Mouse (Mus musculus): ENCODE results near the gene Tnfrsf8. TPM values are rescaled to one million over a fixed set of nuclear protein-coding genes. Genes with fewer than 3 reads are reported as not detected.
A peak's percentile ranks its signal among the peaks of the same experiment; 100 is the strongest.

The Tnfrsf8 gene
- total and polyA plus RNA-seq, 3 experiments: 12.7 to 31.0 (median 24.7) TPM

GRCm38 (mm10) chr4:145233487-145234228, 81.3 kb downstream of the Tnfrsf8 start:
- peak; percentile 69 for DNase-seq (ENCODE audit: extremely low read depth)
- in situ Hi-C loops (cut with MboI; ENCODE audit: low pct_ligation_motif_present, low pct_unique_long_range_greater_than_20kb, low sequenced_read_pairs) (no loop called here), dilution Hi-C loops (cut with MboI; ENCODE audit: extremely low pct_ligation_motif_present, extremely low pct_unique_long_range_greater_than_20kb, low sequenced_read_pairs) (no loop called here)
- no peak for TF ChIP-seq ZC3H11A (IDR thresholded peaks at IDR 0.05; ENCODE audit: low read depth, low read length)
- TF ChIP-seq PAX5 (IDR thresholded peaks at IDR 0.05; ENCODE audit: low read length): no peak
- TF ChIP-seq USF1 (IDR thresholded peaks at IDR 0.05; ENCODE audit: low read depth, low read length): no peak
- peak; percentile 80 for TF ChIP-seq IRF4 (IDR thresholded peaks at IDR 0.05; ENCODE audit: low read depth, low read length)
- TF ChIP-seq CHD2 (IDR thresholded peaks at IDR 0.05; ENCODE audit: low read length): peak; percentile 78
- no peak for TF ChIP-seq NRF1 (IDR thresholded peaks at IDR 0.05; ENCODE audit: low read depth, low read length)
- 0 out of 2 replicates have a peak, but pooled peaks have one; percentile 8 for TF ChIP-seq TBP (conservative IDR thresholded peaks at IDR 0.05; ENCODE audit: low read depth, low read length)
- TF ChIP-seq UBTF (IDR thresholded peaks at IDR 0.05; ENCODE audit: low read depth, low read length): no peak
- no peak for TF ChIP-seq SMC3 (IDR thresholded peaks at IDR 0.05; ENCODE audit: low read depth, low read length)
- 0 out of 2 replicates have a peak, but pooled peaks have one; percentile 36 for TF ChIP-seq RCOR1 (conservative IDR thresholded peaks at IDR 0.05; ENCODE audit: low read depth, low read length)
- no peak for TF ChIP-seq USF2 (conservative IDR thresholded peaks at IDR 0.05; ENCODE audit: low read depth, low read length)
- TF ChIP-seq HCFC1 (IDR thresholded peaks at IDR 0.05; ENCODE audit: low read depth, low read length): 0 out of 2 replicates have a peak, but pooled peaks have one; percentile 24
- peak; percentile 56; the same call in 1 of the 2 replicates for TF ChIP-seq ETS1 (conservative IDR thresholded peaks at IDR 0.05; ENCODE audit: low read depth, low read length)
- peak; percentile 51; the same call in 1 of the 2 replicates for TF ChIP-seq SIN3A (IDR thresholded peaks at IDR 0.05; ENCODE audit: low read length)
- TF ChIP-seq GABPA (IDR thresholded peaks at IDR 0.05; ENCODE audit: insufficient replicate concordance, low read depth, low read length): no peak
- no peak for TF ChIP-seq POLR2A (IDR thresholded peaks at IDR 0.05; ENCODE audit: low read depth, low read length)
- TF ChIP-seq ELF1 (IDR thresholded peaks at IDR 0.05; ENCODE audit: low read depth, low read length): no peak; the same call in 1 of the 2 replicates
- TF ChIP-seq TCF12 (IDR thresholded peaks at IDR 0.05; ENCODE audit: low read depth, low read length): 0 out of 2 replicates have a peak, but pooled peaks have one; percentile 46
- TF ChIP-seq MAFK (IDR thresholded peaks at IDR 0.05; ENCODE audit: insufficient replicate concordance, low read length): peak; percentile 8; the same call in 1 of the 2 replicates
- no peak for TF ChIP-seq ZMIZ1 (IDR thresholded peaks at IDR 0.05; ENCODE audit: low read depth, low read length)
- 0 out of 2 replicates have a peak, but pooled peaks have one; percentile 11 for TF ChIP-seq NELFE (IDR thresholded peaks at IDR 0.05; ENCODE audit: low read depth, low read length)
- no peak for TF ChIP-seq MYC (IDR thresholded peaks at IDR 0.05; ENCODE audit: low read depth, low read length)
- no peak for TF ChIP-seq ZKSCAN1 (IDR thresholded peaks at IDR 0.05; ENCODE audit: borderline replicate concordance, low read depth, low read length)
- no peak for TF ChIP-seq MXI1 (IDR thresholded peaks at IDR 0.05; ENCODE audit: low read depth, low read length)
- TF ChIP-seq ZNF384 (IDR thresholded peaks at IDR 0.05; ENCODE audit: low read depth, low read length): peak; percentile 88
- peak; percentile 51 for TF ChIP-seq BHLHE40 (IDR thresholded peaks at IDR 0.05; ENCODE audit: low read depth, low read length)
- no peak for TF ChIP-seq KAT2A (IDR thresholded peaks at IDR 0.05; ENCODE audit: insufficient replicate concordance, low read length)
- no peak for TF ChIP-seq POLR2AphosphoS2 (IDR thresholded peaks at IDR 0.05; ENCODE audit: low read depth, low read length)
- no peak for TF ChIP-seq JUN (IDR thresholded peaks at IDR 0.05; ENCODE audit: insufficient read depth, low read depth, low read length)
- TF ChIP-seq E2F4 (IDR thresholded peaks at IDR 0.05; ENCODE audit: insufficient replicate concordance, low read depth, low read length): no peak
- 0 out of 2 replicates have a peak, but pooled peaks have one; percentile 30 for TF ChIP-seq MAX (IDR thresholded peaks at IDR 0.05; ENCODE audit: low read length)
- TF ChIP-seq JUND (conservative IDR thresholded peaks at IDR 0.05; ENCODE audit: low read depth, low read length): 0 out of 2 replicates have a peak, but pooled peaks have one; percentile 23
- TF ChIP-seq EP300 (IDR thresholded peaks at IDR 0.05; ENCODE audit: low read length): peak; percentile 67
- peak; percentile 62; the same call in 1 of the 2 replicates for TF ChIP-seq MAZ (IDR thresholded peaks at IDR 0.05; ENCODE audit: low read depth, low read length)
- 0 out of 2 replicates have a peak, but pooled peaks have one; percentile 27 for TF ChIP-seq MEF2A (IDR thresholded peaks at IDR 0.05; ENCODE audit: borderline replicate concordance, low read depth, low read length)
- no peak for TF ChIP-seq CTCF (conservative IDR thresholded peaks at IDR 0.05 in 1 of 2, IDR thresholded peaks at IDR 0.05 in 1 of 2; ENCODE audit: low read depth in 2 of 2, low read length in 2 of 2)
- no peak for TF ChIP-seq CHD1 (IDR thresholded peaks at IDR 0.05; ENCODE audit: low read depth, low read length)
- no peak for TF ChIP-seq RAD21 (IDR thresholded peaks at IDR 0.05; ENCODE audit: low read depth, low read length)
- H3K9me3 ChIP-seq (replicated peaks; ENCODE audit: low read length): no peaks in the 10 kb centered on the region
- peak overlapping the region; percentile 37 for H3K4me2 ChIP-seq (ENCODE audit: insufficient read depth, low read depth, poor library complexity, severe bottlenecking)
- peak overlapping the region; percentile 83 for H3K27ac ChIP-seq (ENCODE audit: insufficient read depth, low read depth)
- peak overlapping the region; percentile 46; the same call in 1 of the 2 replicates for H3K9ac ChIP-seq (ENCODE audit: insufficient read depth, low read depth)
- H3K79me2 ChIP-seq (replicated peaks; ENCODE audit: control insufficient read depth, extremely low read depth, insufficient read depth, poor library complexity, severe bottlenecking): peaks cover 3% of the 10 kb centered on the region; the same call in 1 of the 2 replicates
- H3K4me1 ChIP-seq (ENCODE audit: control insufficient read depth in 1 of 2, insufficient read depth in 2 of 2): peaks cover 22 to 75% of the 10 kb centered on the region in 2 experiments
- no peaks in the 10 kb centered on the region for H3K27me3 ChIP-seq (replicated peaks)
- peaks cover 5 to 55% of the 10 kb centered on the region in 2 experiments for H3K36me3 ChIP-seq (replicated peaks in 1 of 2; ENCODE audit: control insufficient read depth in 1 of 2, insufficient read depth in 1 of 2, low read length in 1 of 2)
- no peak overlapping the region for H3K4me3 ChIP-seq (replicated peaks in 1 of 3; ENCODE audit: low read depth in 2 of 3, low read length in 2 of 3, poor library complexity in 1 of 3)
